Mouse (Mus musculus) midbrain, postnatal 0 days (tissue): ENCODE measurements around the gene Mgst1. TPM values are rescaled to one million over a fixed set of nuclear protein-coding genes. Genes with fewer than 3 reads are reported as not detected.

Experiments used
- ATAC-seq: fragments of 200-750 bp; cut with Nextera tagmentation; 2 replicates; pipeline ENCODE4 v1.8.0; 2017; ENCODE audit warnings: moderate number of reproducible peaks, mild to moderate bottlenecking, moderate TSS enrichment, moderate library complexity; ENCODE audit not compliant: low FRiP score
- DNase-seq: peaks from one replicate; pipeline ENCODE4 v3.0.0-alpha.2; 2015; ENCODE audit warnings: low spot score
- H3K27ac ChIP-seq: fragments of 300-500 bp; sonication (generic); 2 replicates; pipeline ENCODE4 v1.5.1; 2014; ENCODE audit warnings: low read depth, mild to moderate bottlenecking, low read length, mixed read lengths
- H3K27me3 ChIP-seq: fragments of 300-500 bp; sonication (generic); 2 replicates; pipeline ENCODE4 v1.6.1; 2014; ENCODE audit warnings: low read length, control low read depth, mixed read lengths; ENCODE audit not compliant: insufficient read depth
- H3K36me3 ChIP-seq: fragments of 300-500 bp; sonication (generic); 2 replicates; pipeline ENCODE4 v1.6.1; 2014; ENCODE audit warnings: low read length, control low read depth, mixed read lengths; ENCODE audit not compliant: insufficient read depth
- H3K4me1 ChIP-seq: fragments of 300-500 bp; sonication (generic); 2 replicates; pipeline ENCODE4 v1.6.1; 2014; ENCODE audit warnings: mild to moderate bottlenecking, control low read depth, antibody characterized with exemption, low read length, mixed read lengths; ENCODE audit not compliant: insufficient read depth
- H3K4me2 ChIP-seq: fragments of 300-500 bp; sonication (generic); 2 replicates; pipeline ENCODE4 v1.6.1; 2014; ENCODE audit warnings: low read depth, mild to moderate bottlenecking, low read length, mixed read lengths; ENCODE audit not compliant: poor library complexity, severe bottlenecking
- H3K4me3 ChIP-seq: fragments of 300-500 bp; sonication (generic); 2 replicates; pipeline ENCODE4 v1.5.1; 2014; ENCODE audit warnings: low read depth, mild to moderate bottlenecking, low read length, moderate library complexity
- H3K9ac ChIP-seq: fragments of 300-500 bp; sonication (generic); replicated peaks from 2 replicates; pipeline ENCODE4 v1.6.1; 2014; ENCODE audit warnings: mild to moderate bottlenecking, low read length, moderate library complexity, mixed read lengths; ENCODE audit not compliant: poor library complexity, severe bottlenecking
- H3K9me3 ChIP-seq: fragments of 300-500 bp; sonication (generic); 2 replicates; pipeline ENCODE4 v1.6.1; 2016; ENCODE audit warnings: low read length, control low read depth
- CTCF ChIP-seq: IDR thresholded peaks from 2 replicates; pipeline ENCODE4 v1.5.1; 2016; ENCODE audit warnings: antibody characterized with exemption, mild to moderate bottlenecking
- WGBS: fragments of 180-500 bp; shearing (Covaris S2); extraction: QIAGEN DNeasy Blood & Tissue Kit; methylation state at CpG from one replicate; pipeline ENCODE4 v1.1.7; 2014; 5-methylcytosine and 5-hydroxymethylcytosine counted together
- polyA plus RNA-seq: library from polyadenylated mRNA; unstranded; fragments of >200 nt; fragmentation: Nextera tagmentation; extraction: Ambion mirVana; gene quantifications from 2 replicates; pipeline ENCODE4 v1.2.1, GENCODE M21; 2015
- total RNA-seq: library from RNA; depleted of rRNA; stranded (reverse); fragments of >200 nt; gene quantifications from 2 replicates; pipeline ENCODE4 v1.2.3, GENCODE M21; 2014; rRNA removed

Gene Mgst1
- 36.6 and 40.3 TPM in 2 replicates for total RNA-seq
- 100 and 114 TPM in 2 replicates for polyA plus RNA-seq

DNA sequence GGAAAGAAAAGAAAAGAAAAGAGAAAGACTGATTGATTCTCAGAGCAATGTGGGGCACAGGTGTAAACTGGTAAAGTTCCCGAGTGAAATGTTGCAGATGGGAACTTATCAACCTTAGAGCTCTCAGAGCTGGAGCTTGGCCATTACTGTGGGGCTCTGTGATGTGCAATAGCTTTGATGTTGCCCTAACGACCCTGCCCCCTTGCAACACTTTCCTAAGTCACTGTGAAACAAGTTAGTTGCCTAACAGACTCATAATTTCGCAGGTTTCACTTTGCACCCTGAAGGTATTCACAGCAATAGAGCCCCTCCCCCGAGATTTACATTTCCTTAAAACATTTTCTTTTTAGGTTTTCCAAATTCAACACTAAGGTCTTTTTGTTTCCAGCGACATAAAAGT lies at the start of gene Mgst1:
TSS of gene Mgst1 (plus strand) at position 387 of the 400 bp plus-strand sequence.
- H3K9me3 ChIP-seq = no peaks in the 10 kb centered on the region
- WGBS = 4% methylated on average over 5 of the region's 5 CpGs
- no peak for ATAC-seq
- H3K4me3 ChIP-seq = peak within 1 kb of the TSS; percentile 43
- H3K4me2 ChIP-seq = peak within 1 kb of the TSS; percentile 79
- no peak for TF ChIP-seq CTCF
- H3K36me3 ChIP-seq = no peaks in the 10 kb centered on the region
- 0 out of 2 replicates have a peak, but pooled peaks cover 3% of the 10 kb centered on the region for H3K27me3 ChIP-seq
- peak within 1 kb of the TSS; percentile 50; the same call in 1 of the 2 replicates for H3K9ac ChIP-seq
- no peaks in the 10 kb centered on the region for H3K4me1 ChIP-seq
- no peak for DNase-seq
- no peak within 1 kb of the TSS for H3K27ac ChIP-seq

DNA sequence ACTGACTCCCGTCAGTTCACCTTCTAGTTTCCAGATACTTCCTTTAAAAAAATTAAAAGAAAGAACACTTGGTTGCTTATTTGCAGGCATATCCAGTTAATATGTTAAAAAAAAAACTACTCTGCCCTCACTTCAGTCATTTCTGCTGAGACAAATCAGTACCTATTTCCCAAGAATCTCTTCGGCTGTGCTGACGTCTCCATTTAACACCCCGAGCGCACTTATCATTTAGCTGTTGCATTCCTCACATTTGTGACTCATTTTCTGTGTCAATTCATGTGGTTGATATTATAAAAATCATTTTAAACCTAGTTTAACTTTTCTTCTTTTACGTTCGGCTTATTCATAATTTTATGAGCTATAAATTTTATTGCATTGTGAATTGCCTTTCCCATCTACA lies 47.7 kb upstream of the Mgst1 start:
- Histone ChIP-seq H3K27me3 (no peaks in the 10 kb centered on the region), H3K36me3 (no peaks in the 10 kb centered on the region), H3K4me3 (no peak overlapping the region), H3K9ac (no peak overlapping the region), H3K9me3 (no peaks in the 10 kb centered on the region), H3K4me2 (no peak overlapping the region), H3K4me1 (no peaks in the 10 kb centered on the region), H3K27ac (no peak overlapping the region)
- WGBS = 84% methylated on average over 7 of the region's 7 CpGs
- DNase-seq (no peak), ATAC-seq (no peak)
- no peak for TF ChIP-seq CTCF

DNA sequence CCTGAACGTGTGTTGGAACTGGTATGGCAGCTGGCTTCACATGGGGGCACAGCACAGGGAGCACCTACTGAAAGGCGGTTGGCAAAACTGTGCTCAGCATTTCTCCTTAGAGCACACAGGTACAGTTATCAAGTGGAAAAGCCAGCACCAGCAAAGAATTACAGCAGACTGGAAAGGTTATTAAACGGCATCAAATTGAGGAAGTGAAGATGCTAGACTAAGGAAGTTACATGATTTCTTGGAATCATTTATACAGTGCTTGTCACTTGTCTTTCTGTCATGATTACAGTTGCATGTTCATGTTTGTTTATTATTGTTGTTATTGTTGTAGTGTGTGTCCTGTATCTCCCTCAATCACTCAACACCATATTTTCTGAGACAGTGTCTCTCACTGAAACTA lies 45.1 kb upstream of the Mgst1 start:
- ATAC-seq = no peak
- H3K9me3 ChIP-seq = no peaks in the 10 kb centered on the region
- TF ChIP-seq CTCF = no peak
- no peaks in the 10 kb centered on the region for H3K36me3 ChIP-seq
- H3K9ac ChIP-seq = no peak overlapping the region
- no peak overlapping the region for H3K4me2 ChIP-seq
- no peak for DNase-seq
- H3K4me3 ChIP-seq = no peak overlapping the region
- no peaks in the 10 kb centered on the region for H3K27me3 ChIP-seq
- WGBS = 86% methylated on average over 3 of the region's 3 CpGs
- H3K4me1 ChIP-seq = no peaks in the 10 kb centered on the region
- H3K27ac ChIP-seq = no peak overlapping the region

DNA sequence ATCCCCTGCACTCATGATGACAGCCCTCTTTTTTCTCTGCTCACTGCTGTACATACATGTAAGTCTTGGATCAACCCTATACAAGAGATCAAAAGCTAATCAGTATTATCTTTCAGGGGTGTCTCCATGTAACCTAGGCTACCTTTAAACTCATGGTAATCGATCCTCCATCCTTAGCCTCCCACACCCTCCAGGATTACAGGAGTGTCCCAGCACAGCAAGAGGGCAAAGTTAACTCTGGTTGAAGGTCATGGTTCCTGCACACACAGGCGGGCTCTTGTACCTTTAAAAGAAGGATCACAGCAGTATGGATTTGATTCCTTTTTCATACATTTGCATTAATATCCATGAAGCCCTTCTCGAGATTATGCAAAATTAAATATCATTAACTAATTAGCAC lies 40.5 kb upstream of the Mgst1 start:
- Histone ChIP-seq H3K9me3 (no peaks in the 10 kb centered on the region), H3K4me3 (no peak overlapping the region), H3K36me3 (no peaks in the 10 kb centered on the region), H3K27ac (no peak overlapping the region), H3K27me3 (no peaks in the 10 kb centered on the region), H3K9ac (no peak overlapping the region), H3K4me1 (no peaks in the 10 kb centered on the region), H3K4me2 (no peak overlapping the region)
- ATAC-seq = no peak
- TF ChIP-seq CTCF = no peak
- no peak for DNase-seq
- 61% methylated on average over 3 of the region's 3 CpGs for WGBS

DNA sequence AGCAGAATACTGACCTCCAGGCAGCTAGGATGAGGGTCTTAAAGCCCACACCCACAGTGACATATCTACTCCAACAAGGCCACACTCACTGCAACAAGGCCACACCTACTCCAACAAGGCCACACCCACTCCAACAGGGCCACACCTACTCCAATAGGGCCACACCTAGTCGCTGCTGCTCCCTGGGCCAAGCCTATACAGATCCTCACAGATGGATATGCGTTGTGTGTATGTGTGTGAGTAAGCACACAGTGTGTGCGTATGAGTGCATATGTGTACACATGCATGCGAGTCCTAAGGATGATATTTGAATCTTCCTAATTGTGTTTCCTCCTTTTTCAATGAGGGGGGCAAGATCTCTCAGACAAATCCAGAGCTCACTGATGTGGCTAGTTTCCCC lies 38.3 kb upstream of the Mgst1 start:
- no peak for TF ChIP-seq CTCF
- no peaks in the 10 kb centered on the region for H3K36me3 ChIP-seq
- H3K27ac ChIP-seq = no peak overlapping the region
- no peak overlapping the region for H3K9ac ChIP-seq
- ATAC-seq (no peak), DNase-seq (no peak)
- no peaks in the 10 kb centered on the region for H3K27me3 ChIP-seq
- WGBS = 85% methylated on average over 4 of the region's 4 CpGs
- no peaks in the 10 kb centered on the region for H3K9me3 ChIP-seq
- no peaks in the 10 kb centered on the region for H3K4me1 ChIP-seq
- no peak overlapping the region for H3K4me2 ChIP-seq
- no peak overlapping the region for H3K4me3 ChIP-seq

DNA sequence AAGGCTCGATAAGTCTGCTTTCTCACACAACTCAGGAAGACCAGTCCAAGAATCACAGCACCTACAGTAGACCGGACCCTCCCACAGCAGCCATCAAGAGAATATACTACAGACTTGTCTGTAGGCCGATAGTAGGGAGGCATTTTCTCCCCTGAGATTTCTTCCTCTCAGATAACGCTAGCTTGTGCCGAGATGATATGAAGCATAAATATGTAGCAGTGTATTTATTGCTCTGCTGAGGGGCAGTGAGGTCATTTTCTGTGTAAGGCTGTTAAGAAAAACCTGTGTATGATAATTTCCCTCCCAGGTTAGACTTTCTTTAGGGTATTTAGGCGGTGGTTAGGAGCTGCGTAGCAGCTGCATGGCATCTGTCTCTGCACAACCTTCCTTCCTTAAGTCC lies 37.2 kb upstream of the Mgst1 start:
- H3K27ac ChIP-seq = no peak overlapping the region
- no peaks in the 10 kb centered on the region for H3K27me3 ChIP-seq
- ATAC-seq = no peak
- no peaks in the 10 kb centered on the region for H3K36me3 ChIP-seq
- WGBS = 80% methylated on average over 7 of the region's 7 CpGs
- DNase-seq = no peak
- no peaks in the 10 kb centered on the region for H3K9me3 ChIP-seq
- H3K4me2 ChIP-seq = no peak overlapping the region
- no peak overlapping the region for H3K4me3 ChIP-seq
- H3K9ac ChIP-seq = no peak overlapping the region
- TF ChIP-seq CTCF = no peak
- no peaks in the 10 kb centered on the region for H3K4me1 ChIP-seq
